Mouse (Mus musculus) liver, postnatal 0 days (tissue): ENCODE results near the gene BC030867. TPM values are rescaled to one million over a fixed set of nuclear protein-coding genes. Genes with fewer than 3 reads are reported as not detected.
A peak's percentile ranks its signal among the peaks of the same experiment; 100 is the strongest.

Source experiments
- ATAC-seq: fragments of 200-750 bp; cut with Nextera tagmentation; 2 replicates; pipeline ENCODE4 v1.8.0; 2017; ENCODE audit warnings: mild to moderate bottlenecking, moderate library complexity
- DNase-seq: peaks from one replicate; pipeline ENCODE4 v3.0.0-alpha.2; 2016
- H3K27ac ChIP-seq: fragments of 300-500 bp; sonication (generic); 2 replicates; pipeline ENCODE4 v1.5.1; 2014; ENCODE audit warnings: antibody characterized with exemption, moderate library complexity, mild to moderate bottlenecking, low read depth
- H3K27me3 ChIP-seq: fragments of 300-500 bp; sonication (generic); 2 replicates; pipeline ENCODE4 v1.6.1; 2014; ENCODE audit warnings: low read length, control low read depth, mixed read lengths; ENCODE audit not compliant: insufficient read depth
- H3K36me3 ChIP-seq: fragments of 300-500 bp; sonication (generic); replicated peaks from 2 replicates; pipeline ENCODE4 v1.6.1; 2014; ENCODE audit warnings: mild to moderate bottlenecking, control low read depth, low read length, moderate library complexity, mixed read lengths; ENCODE audit not compliant: insufficient read depth
- H3K4me1 ChIP-seq: fragments of 300-500 bp; sonication (generic); 2 replicates; pipeline ENCODE4 v1.6.1; 2014; ENCODE audit warnings: antibody characterized with exemption, mild to moderate bottlenecking, control low read depth; ENCODE audit not compliant: insufficient read depth
- H3K4me2 ChIP-seq: fragments of 300-500 bp; sonication (generic); 2 replicates; pipeline ENCODE4 v1.6.1; 2014; ENCODE audit warnings: low read depth, mild to moderate bottlenecking, low read length, moderate library complexity, mixed read lengths
- H3K4me3 ChIP-seq: fragments of 300-500 bp; sonication (generic); 2 replicates; pipeline ENCODE4 v1.5.1; 2014; ENCODE audit warnings: low read depth, low read length
- H3K9ac ChIP-seq: fragments of 300-500 bp; sonication (generic); replicated peaks from 2 replicates; pipeline ENCODE4 v1.6.1; 2014; ENCODE audit warnings: mild to moderate bottlenecking, moderate library complexity
- H3K9me3 ChIP-seq: fragments of 300-500 bp; sonication (generic); 2 replicates; pipeline ENCODE4 v1.6.1; 2016; ENCODE audit warnings: mild to moderate bottlenecking, control low read depth, low read length, mixed read lengths
- CTCF ChIP-seq: sonication (generic); IDR thresholded peaks from 2 replicates; pipeline ENCODE4 v1.5.1; 2016; ENCODE audit warnings: antibody characterized with exemption, low read depth
- EP300 ChIP-seq: IDR thresholded peaks from 2 replicates; pipeline ENCODE4 v1.6.1; 2016; ENCODE audit warnings: antibody characterized with exemption, low read depth, mild to moderate bottlenecking
- WGBS: fragments of 180-500 bp; shearing (Covaris S2); extraction: QIAGEN DNeasy Blood & Tissue Kit; methylation state at CpG from one replicate; pipeline ENCODE4 v1.1.7; 2014; ENCODE audit not compliant: insufficient replicate concordance; 5-methylcytosine and 5-hydroxymethylcytosine counted together
- polyA plus RNA-seq: library from polyadenylated mRNA; unstranded; fragments of >200 nt; fragmentation: Nextera tagmentation; extraction: Ambion mirVana; gene quantifications from 2 replicates; pipeline ENCODE4 v1.2.1, GENCODE M21; 2015

The BC030867 gene
- polyA plus RNA-seq, 1 experiment from 2014 or later = 4.9 TPM

DNA sequence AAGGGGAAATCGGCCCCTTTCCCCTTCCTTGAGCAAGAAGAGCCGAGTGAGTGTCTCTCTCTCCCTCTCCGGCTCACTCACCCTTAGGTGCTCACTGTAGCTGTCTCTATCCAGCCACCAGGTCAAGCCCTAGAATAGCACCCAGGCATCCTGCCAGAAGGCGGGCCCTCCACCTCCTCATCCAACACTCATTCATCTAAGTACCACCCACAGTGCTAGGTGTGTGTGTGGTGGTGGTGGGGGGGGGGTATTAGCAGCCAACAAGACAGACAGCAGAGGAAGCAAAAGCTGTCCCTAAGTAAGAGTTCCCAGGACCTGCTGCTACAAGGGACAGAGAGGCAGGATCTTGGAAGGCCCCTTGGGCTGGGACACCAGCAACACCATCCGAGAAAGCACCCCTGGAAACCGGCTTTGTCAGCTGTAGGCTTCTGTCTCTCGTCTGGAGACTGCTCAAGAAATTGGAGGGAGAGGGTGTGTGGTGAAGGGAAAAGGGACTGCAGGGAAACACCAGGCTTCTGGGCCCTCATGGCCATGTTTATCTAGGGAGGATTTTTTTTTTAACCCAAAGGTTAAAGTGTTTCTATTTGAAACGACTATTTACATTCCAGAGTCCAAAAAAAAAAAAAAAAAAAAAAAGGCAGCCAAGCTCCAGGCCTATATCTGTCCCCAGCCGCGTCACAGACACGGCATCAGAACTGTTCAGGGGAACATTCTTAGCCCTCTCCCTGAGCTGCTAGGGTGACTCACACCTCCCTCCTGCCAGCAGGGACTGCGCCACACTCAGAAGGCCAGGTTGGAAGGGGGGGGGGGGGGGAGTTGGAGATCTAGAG is 32.4 kb upstream of the BC030867 start:
- H3K27me3 ChIP-seq = no peaks in the 10 kb centered on the region
- peaks cover 71% of the 10 kb centered on the region for H3K4me1 ChIP-seq
- WGBS = 48% methylated on average over 12 of the region's 12 CpGs
- H3K9me3 ChIP-seq = no peaks in the 10 kb centered on the region
- ATAC-seq (peak; percentile 52), DNase-seq (peak; percentile 65)
- peak overlapping the region; percentile 80 for H3K4me2 ChIP-seq
- no peaks in the 10 kb centered on the region; the same call in 1 of the 2 replicates for H3K36me3 ChIP-seq
- H3K27ac ChIP-seq = peak overlapping the region; percentile 87
- peak overlapping the region; percentile 62 for H3K4me3 ChIP-seq
- H3K9ac ChIP-seq = peak overlapping the region; percentile 64
- TF ChIP-seq EP300 (peak; percentile 64; the same call in 1 of the 2 replicates), CTCF (no peak)

- peaks cover 69% of the 10 kb centered on the region for H3K4me1 ChIP-seq
- ATAC-seq = peak; percentile 13; the same call in 1 of the 2 replicates
- no peaks in the 10 kb centered on the region; the same call in 1 of the 2 replicates for H3K36me3 ChIP-seq
- H3K27me3 ChIP-seq = no peaks in the 10 kb centered on the region
- H3K4me3 ChIP-seq = peak overlapping the region; percentile 62
- 42% methylated on average over 5 of the region's 5 CpGs for WGBS
- H3K9ac ChIP-seq = peak overlapping the region; percentile 23
- peak overlapping the region; percentile 80 for H3K4me2 ChIP-seq
- H3K9me3 ChIP-seq = no peaks in the 10 kb centered on the region
- TF ChIP-seq CTCF (no peak), EP300 (no peak)
- no peak for DNase-seq
- peak overlapping the region; percentile 87 for H3K27ac ChIP-seq
Measured at GRCm38 (mm10) chr11:102216886-102217240, 31.8 kb upstream of the BC030867 start.

GRCm38 (mm10) chr11:102217396-102217795 is 31.3 kb upstream of the BC030867 start:
- Histone ChIP-seq H3K9ac (peak overlapping the region; percentile 77), H3K4me1 (peaks cover 72% of the 10 kb centered on the region), H3K9me3 (no peaks in the 10 kb centered on the region), H3K4me3 (peak overlapping the region; percentile 62), H3K36me3 (no peaks in the 10 kb centered on the region), H3K4me2 (peak overlapping the region; percentile 80), H3K27ac (peak overlapping the region; percentile 87), H3K27me3 (no peaks in the 10 kb centered on the region)
- DNase-seq (peak; percentile 35), ATAC-seq (no peak)
- TF ChIP-seq CTCF (no peak), EP300 (no peak)
- 44% methylated on average over 6 of the region's 6 CpGs for WGBS

DNA sequence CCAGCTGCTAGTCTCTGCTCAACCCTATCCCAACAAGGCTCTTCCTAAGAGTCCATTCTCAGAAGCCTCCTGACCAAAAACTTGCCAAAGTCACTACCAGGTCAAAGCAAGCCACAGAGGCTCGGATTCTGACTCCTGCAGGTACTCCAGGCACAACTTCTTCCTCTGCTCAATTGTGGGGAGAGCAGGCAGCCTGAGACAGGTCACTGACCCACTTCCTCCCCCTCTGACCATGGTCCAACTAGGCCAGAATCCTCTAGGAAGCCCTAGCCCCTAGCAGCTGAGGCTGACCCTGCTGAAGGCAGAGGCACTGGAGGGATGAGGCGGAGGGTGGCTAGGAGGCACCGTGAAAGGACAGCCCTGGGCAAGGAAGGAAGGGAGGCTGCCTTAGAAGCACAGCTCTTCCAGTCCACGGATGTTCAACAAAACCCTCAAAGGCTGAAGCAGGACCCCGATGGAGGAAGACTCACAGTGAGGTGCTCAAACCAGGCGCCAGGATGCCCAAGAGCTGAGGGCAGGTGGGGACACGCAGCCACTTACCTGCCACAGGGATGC is 30.7 kb upstream of the BC030867 start:
- DNase-seq (no peak), ATAC-seq (no peak)
- 24% methylated on average over 7 of the region's 7 CpGs for WGBS
- no peaks in the 10 kb centered on the region for H3K9me3 ChIP-seq
- H3K9ac ChIP-seq = peak overlapping the region; percentile 77
- peak overlapping the region; percentile 87 for H3K27ac ChIP-seq
- H3K27me3 ChIP-seq = no peaks in the 10 kb centered on the region
- H3K36me3 ChIP-seq = no peaks in the 10 kb centered on the region
- H3K4me1 ChIP-seq = peaks cover 73% of the 10 kb centered on the region
- TF ChIP-seq EP300 = no peak
- no peak for TF ChIP-seq CTCF
- H3K4me2 ChIP-seq = peak overlapping the region; percentile 80
- H3K4me3 ChIP-seq = peak overlapping the region; percentile 62

- no peaks in the 10 kb centered on the region for H3K27me3 ChIP-seq
- H3K36me3 ChIP-seq = no peaks in the 10 kb centered on the region
- no peaks in the 10 kb centered on the region for H3K9me3 ChIP-seq
- peak; percentile 82 for ATAC-seq
- peak overlapping the region; percentile 62 for H3K4me3 ChIP-seq
- TF ChIP-seq EP300 (peak; percentile 53; the same call in 1 of the 2 replicates), CTCF (0 out of 2 replicates have a peak, but pooled peaks have one; percentile 13)
- peak overlapping the region; percentile 87 for H3K27ac ChIP-seq
- H3K4me1 ChIP-seq = peaks cover 70% of the 10 kb centered on the region
- 0% methylated on average over 8 of the region's 10 CpGs for WGBS
- H3K9ac ChIP-seq = peak overlapping the region; percentile 77
- peak overlapping the region; percentile 80 for H3K4me2 ChIP-seq
- DNase-seq = peak; percentile 92
Measured at GRCm38 (mm10) chr11:102218783-102219182, 29.9 kb upstream of the BC030867 start.
